Mouse (Mus musculus): ENCODE data around the gene Mapk13. TPM values are rescaled to one million over a fixed set of nuclear protein-coding genes. Genes with fewer than 3 reads are reported as not detected.
A peak's percentile ranks its signal among the peaks of the same experiment; 100 is the strongest.
"Not testable (repeated sequence)": the region's sequence is repeated elsewhere in the genome, so short reads cannot be mapped to it uniquely, and the experiment has no call there.

Mapk13 gene
- total RNA-seq (2021) = under 1 TPM; 0.66 to 0.75 TPM

- DNase-seq (ENCODE audit: extremely low spot score in 1 of 2, low spot score in 2 of 2) = no peak
- intact Hi-C loops (cut with DNase I) = loop anchor here (5.0 kb wide), 1 partner anchor 158 kb away; no protein-coding TSS in a partner anchor
Measured at GRCm38 (mm10) chr17:28769121-28769874, at the start of gene Mapk13. Mapk13 (plus strand) TSS chr17:28769297.

- no peak for DNase-seq (ENCODE audit: extremely low spot score in 1 of 2, low spot score in 2 of 2)
- intact Hi-C loops (cut with DNase I) = no loop called here
Measured at GRCm38 (mm10) chr17:28725783-28726182, 43.3 kb upstream of the Mapk13 start, which contains the start of gene AC170998.1. AC170998.1 (plus strand) TSS chr17:28726083.

- DNase-seq (ENCODE audit: extremely low spot score in 1 of 2, low spot score in 2 of 2); intact Hi-C loops (cut with DNase I): not testable (repeated sequence)
Measured at GRCm38 (mm10) chr17:28727511-28727910, 41.6 kb upstream of the Mapk13 start.

- DNase-seq (ENCODE audit: extremely low spot score in 1 of 2, low spot score in 2 of 2) = no peak
- intact Hi-C loops (cut with DNase I) = loop anchor here (5.0 kb wide), 1 partner anchor 43 kb away; the partner anchor contains the start of genes Mapk14 and Slc26a8
Measured at GRCm38 (mm10) chr17:28735317-28736105, 33.6 kb upstream of the Mapk13 start.

- intact Hi-C loops (cut with DNase I) = loop anchor here (5.0 kb wide), 1 partner anchor 44 kb away; the partner anchor contains the start of genes Mapk14 and Slc26a8
- no peak for DNase-seq (ENCODE audit: extremely low spot score in 1 of 2, low spot score in 2 of 2)
Measured at GRCm38 (mm10) chr17:28736486-28736885, 32.6 kb upstream of the Mapk13 start.

- intact Hi-C loops (cut with DNase I) = loop anchor here (5.0 kb wide), 1 partner anchor 46 kb away; the partner anchor contains the start of genes Mapk14 and Slc26a8
Measured at GRCm38 (mm10) chr17:28737973-28738372, 31.1 kb upstream of the Mapk13 start.

GRCm38 (mm10) chr17:28739244-28739643, 29.9 kb upstream of the Mapk13 start:
- DNase-seq (ENCODE audit: extremely low spot score in 1 of 2, low spot score in 2 of 2) = no peak
- intact Hi-C loops (cut with DNase I) = loop anchor here (5.0 kb wide), 1 partner anchor 47 kb away; the partner anchor contains the start of genes Mapk14 and Slc26a8

More at GRCm38 (mm10) chr17:28737973-28738372, 31.1 kb upstream of the Mapk13 start:
- no peak for DNase-seq (ENCODE audit: extremely low spot score in 1 of 2, low spot score in 2 of 2)

GRCm38 (mm10) chr17:28743145-28743866, 25.8 kb upstream of the Mapk13 start:
- intact Hi-C loops (cut with DNase I) = no loop called here
- peak; percentile 48 to 62 for DNase-seq (ENCODE audit: extremely low spot score in 1 of 2, low spot score in 2 of 2)

- no peak for DNase-seq (ENCODE audit: extremely low spot score in 1 of 2, low spot score in 2 of 2)
- intact Hi-C loops (cut with DNase I) = no loop called here
Measured at GRCm38 (mm10) chr17:28743916-28744315, 25.2 kb upstream of the Mapk13 start.

GRCm38 (mm10) chr17:28745773-28746172, 23.3 kb upstream of the Mapk13 start:
- DNase-seq (ENCODE audit: extremely low spot score in 1 of 2, low spot score in 2 of 2) = no peak
- intact Hi-C loops (cut with DNase I) = no loop called here

- intact Hi-C loops (cut with DNase I) = no loop called here
- DNase-seq (ENCODE audit: extremely low spot score in 1 of 2, low spot score in 2 of 2) = no peak
Measured at GRCm38 (mm10) chr17:28748001-28748400, 21.1 kb upstream of the Mapk13 start.

GRCm38 (mm10) chr17:28750580-28750979, 18.5 kb upstream of the Mapk13 start:
- DNase-seq (ENCODE audit: extremely low spot score in 1 of 2, low spot score in 2 of 2) = no peak
- intact Hi-C loops (cut with DNase I) = no loop called here

GRCm38 (mm10) chr17:28756447-28756846, 12.7 kb upstream of the Mapk13 start:
- no peak for DNase-seq (ENCODE audit: extremely low spot score in 1 of 2, low spot score in 2 of 2)

GRCm38 (mm10) chr17:28757470-28757869, 11.6 kb upstream of the Mapk13 start:
- DNase-seq (ENCODE audit: extremely low spot score in 1 of 2, low spot score in 2 of 2) = no peak
- intact Hi-C loops (cut with DNase I) = no loop called here

More at GRCm38 (mm10) chr17:28756447-28756846, 12.7 kb upstream of the Mapk13 start:
- intact Hi-C loops (cut with DNase I) = no loop called here

- intact Hi-C loops (cut with DNase I) = no loop called here
- no peak for DNase-seq (ENCODE audit: extremely low spot score in 1 of 2, low spot score in 2 of 2)
Measured at GRCm38 (mm10) chr17:28760736-28761312, 8.3 kb upstream of the Mapk13 start.

- intact Hi-C loops (cut with DNase I) = no loop called here
- DNase-seq (ENCODE audit: extremely low spot score in 1 of 2, low spot score in 2 of 2) = peak; percentile 34 to 73
Measured at GRCm38 (mm10) chr17:28761871-28762270, 7.2 kb upstream of the Mapk13 start.

- DNase-seq (ENCODE audit: extremely low spot score in 1 of 2, low spot score in 2 of 2) = no peak
- intact Hi-C loops (cut with DNase I) = loop anchor here (5.0 kb wide), 1 partner anchor 161 kb away; no protein-coding TSS in a partner anchor
Measured at GRCm38 (mm10) chr17:28766203-28766602, 2.9 kb upstream of the Mapk13 start.

- intact Hi-C loops (cut with DNase I) = loop anchor here (5.0 kb wide), 1 partner anchor 160 kb away; no protein-coding TSS in a partner anchor
- no peak for DNase-seq (ENCODE audit: extremely low spot score in 1 of 2, low spot score in 2 of 2)
Measured at GRCm38 (mm10) chr17:28766781-28767515, 2.1 kb upstream of the Mapk13 start.
